Mouse (Mus musculus) spleen, adult 2 months (tissue): Measurements from ENCODE around the gene Ikzf1.

ENCODE experiments used
- CTCF ChIP-seq: fragments of 200-500 bp; IDR thresholded peaks from 2 replicates; pipeline ENCODE4 v1.5.1; 2011; ENCODE audit warnings: mild to moderate bottlenecking, inconsistent platforms; ENCODE audit not compliant: insufficient read depth, insufficient read length, insufficient replicate concordance; ENCODE audit errors: extremely low read depth
- POLR2A ChIP-seq: fragments of 200-500 bp; IDR thresholded peaks from 2 replicates; pipeline ENCODE4 v1.6.1; 2011; ENCODE audit warnings: low read depth, low read length, inconsistent platforms

GRCm38 (mm10) chr11:11711748-11712147 is 26.9 kb downstream of the Ikzf1 start:
- TF ChIP-seq CTCF (no peak), POLR2A (no peak)
